In genomic region chr6:40303379-40303778, GRCm38 (mm10) we compare ENCODE assay signal across 8 mouse cellular contexts. TPM values are rescaled to one million over a fixed set of nuclear protein-coding genes. Genes with fewer than 3 reads are reported as not detected.
A peak's percentile ranks its signal among the peaks of the same experiment; 100 is the strongest.
DNase-seq lines count a peak whose midpoint lies in the region; ATAC-seq and TF ChIP-seq lines count a peak whose summit lies in the region.

No protein-coding gene starts in this region.

- no peak for TF ChIP-seq POLR2A in brain, embryonic 14.5 days (IDR thresholded peaks at IDR 0.05; ENCODE audit: borderline replicate concordance, extremely low read depth, insufficient read depth, insufficient read length, poor library complexity, severe bottlenecking)

- H3K4me1 ChIP-seq in liver, postnatal 0 days (ENCODE audit: insufficient read depth), result no peaks in the 10 kb centered on the region
- no peaks in the 10 kb centered on the region for H3K4me1 ChIP-seq in liver, embryonic 12.5 days
- no peaks in the 10 kb centered on the region for H3K4me1 ChIP-seq in forebrain, embryonic 13.5 days
- H3K4me1 ChIP-seq in limb, embryonic 10.5 days, result no peaks in the 10 kb centered on the region

- peak; percentile 47 for TF ChIP-seq CTCF in liver, postnatal 0 days (IDR thresholded peaks at IDR 0.05; ENCODE audit: low read depth)
- TF ChIP-seq CTCF in brain, embryonic 14.5 days (IDR thresholded peaks at IDR 0.05; ENCODE audit: borderline replicate concordance, extremely low read depth, insufficient read depth, insufficient read length), result peak; percentile 76; the same call in 1 of the 2 replicates

- TF ChIP-seq EP300 in liver, postnatal 0 days (IDR thresholded peaks at IDR 0.05; ENCODE audit: low read depth), result no peak

- no peaks in the 10 kb centered on the region for H3K36me3 ChIP-seq in liver, postnatal 0 days (replicated peaks; ENCODE audit: insufficient read depth, low read length)
- H3K36me3 ChIP-seq in liver, embryonic 12.5 days, result no peaks in the 10 kb centered on the region
- H3K36me3 ChIP-seq in forebrain, embryonic 13.5 days (ENCODE audit: poor library complexity, severe bottlenecking), result no peaks in the 10 kb centered on the region
- no peaks in the 10 kb centered on the region for H3K36me3 ChIP-seq in limb, embryonic 10.5 days

- H3K4me3 ChIP-seq in liver, postnatal 0 days (ENCODE audit: low read depth, low read length), result no peak overlapping the region
- H3K4me3 ChIP-seq in liver, embryonic 12.5 days, result no peak overlapping the region
- H3K4me3 ChIP-seq in forebrain, embryonic 13.5 days, result no peak overlapping the region
- H3K4me3 ChIP-seq in limb, embryonic 10.5 days, result no peak overlapping the region

- no peak for DNase-seq in liver, postnatal 0 days
- DNase-seq in brain, embryonic 14.5 days (ENCODE audit: low read depth), result peak; percentile 91
- DNase-seq in kidney, adult 9 months, result peak; percentile 71
- peak; percentile 33 for DNase-seq in limb, embryonic 10.5 days (ENCODE audit: low spot score)
- DNase-seq in right cerebral cortex, adult 18-20 months, result peak; percentile 82
- DNase-seq in c-Kit-positive CD71-positive TER-119-positive erythroid progenitor cells, embryonic 14.5 days (ENCODE audit: low spot score), result no peak

- WGBS in liver, postnatal 0 days (ENCODE audit: insufficient replicate concordance), result 13% methylated on average over 6 of the region's 6 CpGs
- WGBS in liver, embryonic 12.5 days (ENCODE audit: insufficient replicate concordance), result 9% methylated on average over 6 of the region's 6 CpGs
- 14% methylated on average over 6 of the region's 6 CpGs for WGBS in forebrain, embryonic 13.5 days
- 16% methylated on average over 6 of the region's 6 CpGs for WGBS in limb, embryonic 10.5 days

- no peak for ATAC-seq in liver, postnatal 0 days
- ATAC-seq in liver, embryonic 12.5 days, result no peak
- peak; percentile 70 for ATAC-seq in forebrain, embryonic 13.5 days

- H3K4me2 ChIP-seq in liver, postnatal 0 days (ENCODE audit: low read depth, low read length), result no peak overlapping the region
- H3K4me2 ChIP-seq in liver, embryonic 12.5 days, result no peak overlapping the region
- H3K4me2 ChIP-seq in forebrain, embryonic 13.5 days, result no peak overlapping the region

- no peaks in the 10 kb centered on the region for H3K27me3 ChIP-seq in liver, postnatal 0 days (ENCODE audit: insufficient read depth, low read length)
- no peaks in the 10 kb centered on the region for H3K27me3 ChIP-seq in liver, embryonic 12.5 days (replicated peaks)
- H3K27me3 ChIP-seq in forebrain, embryonic 13.5 days, result no peaks in the 10 kb centered on the region
- H3K27me3 ChIP-seq in limb, embryonic 10.5 days (ENCODE audit: low read depth, poor library complexity, severe bottlenecking), result no peaks in the 10 kb centered on the region

- H3K27ac ChIP-seq in liver, postnatal 0 days (ENCODE audit: low read depth), result no peak overlapping the region
- H3K27ac ChIP-seq in liver, embryonic 12.5 days, result no peak overlapping the region
- H3K27ac ChIP-seq in forebrain, embryonic 13.5 days, result no peak overlapping the region
- no peak overlapping the region for H3K27ac ChIP-seq in limb, embryonic 10.5 days

- no peaks in the 10 kb centered on the region for H3K9me3 ChIP-seq in liver, postnatal 0 days (ENCODE audit: low read length)
- no peaks in the 10 kb centered on the region for H3K9me3 ChIP-seq in liver, embryonic 12.5 days (replicated peaks)
- H3K9me3 ChIP-seq in forebrain, embryonic 13.5 days (replicated peaks), result no peaks in the 10 kb centered on the region
- no peaks in the 10 kb centered on the region for H3K9me3 ChIP-seq in limb, embryonic 10.5 days (replicated peaks)

- H3K9ac ChIP-seq in liver, postnatal 0 days (replicated peaks), result no peak overlapping the region
- H3K9ac ChIP-seq in liver, embryonic 12.5 days, result no peak overlapping the region
- no peak overlapping the region for H3K9ac ChIP-seq in forebrain, embryonic 13.5 days

RNA-seq across cellular contexts. Expression of gene Agk, which starts 21.6 kb away (rescaled TPM):
- polyA plus RNA-seq in liver, postnatal 0 days (2015; fragmentation: Nextera tagmentation; extraction: Ambion mirVana), result 8.1 and 9.6 TPM in 2 replicates
- 20.3 and 21.3 TPM in 2 replicates for polyA plus RNA-seq in liver, embryonic 12.5 days (2016; fragmentation: Nextera tagmentation; extraction: Ambion mirVana)
- polyA plus RNA-seq in brain, embryonic 14.5 days (2012; rRNA removed), result 30.0 and 33.2 TPM in 2 replicates
- 39.4 and 43.5 TPM in 2 replicates for polyA plus RNA-seq in forebrain, embryonic 13.5 days (2015; fragmentation: Nextera tagmentation; extraction: Ambion mirVana)
- polyA plus RNA-seq in limb, embryonic 10.5 days (2016; fragmentation: Nextera tagmentation; extraction: Ambion mirVana), result 47.5 and 47.9 TPM in 2 replicates

Comparison
In these comparisons a context has a peak if more than half of its experiments do, and no peak if none do; other contexts are left out.
1. DNase-seq: peak in brain, embryonic 14.5 days (single experiment), kidney, adult 9 months (single experiment), limb, embryonic 10.5 days (single experiment) and right cerebral cortex, adult 18-20 months (single experiment); none in liver, postnatal 0 days (single experiment) and c-Kit-positive CD71-positive TER-119-positive erythroid progenitor cells, embryonic 14.5 days (single experiment).